Mouse (Mus musculus) G1E-ER4 (cell line): ENCODE results near the gene Tmprss15. TPM values are rescaled to one million over a fixed set of nuclear protein-coding genes. Genes with fewer than 3 reads are reported as not detected.

ENCODE experiments used
- GATA1 ChIP-seq: IDR thresholded peaks from one replicate; pipeline ENCODE4 v1.8.0; 2012; ENCODE audit warnings: low read length, inconsistent platforms
- polyA plus RNA-seq: library from polyadenylated mRNA; stranded (reverse); fragments of >175 nt; gene quantifications from 2 replicates; pipeline ENCODE4 v1.2.3, GENCODE M21; 2012

The Tmprss15 gene
- not detected in 2 replicates for polyA plus RNA-seq

GRCm38 (mm10) chr16:79090997-79091396, at the start of gene Tmprss15:
Tmprss15 (minus strand) TSS chr16:79091097.
- no peak for TF ChIP-seq GATA1

- no peak for TF ChIP-seq GATA1
Measured at GRCm38 (mm10) chr16:79114879-79115278, 24.0 kb upstream of the Tmprss15 start.

- no peak for TF ChIP-seq GATA1
Measured at GRCm38 (mm10) chr16:79109516-79109915, 18.6 kb upstream of the Tmprss15 start.

- TF ChIP-seq GATA1, result no peak
Measured at GRCm38 (mm10) chr16:79108969-79109368, 18.1 kb upstream of the Tmprss15 start.

- no peak for TF ChIP-seq GATA1
Measured at GRCm38 (mm10) chr16:79100325-79100724, 9.4 kb upstream of the Tmprss15 start.

GRCm38 (mm10) chr16:79098321-79098720, 7.4 kb upstream of the Tmprss15 start:
- TF ChIP-seq GATA1, result no peak

- no peak for TF ChIP-seq GATA1
Measured at GRCm38 (mm10) chr16:79086550-79086949, 4.3 kb downstream of the Tmprss15 start.

- TF ChIP-seq GATA1, result no peak
Measured at GRCm38 (mm10) chr16:79063848-79064247, 27.0 kb downstream of the Tmprss15 start.

- TF ChIP-seq GATA1, result no peak
Measured at GRCm38 (mm10) chr16:79058775-79059558, 31.9 kb downstream of the Tmprss15 start.

GRCm38 (mm10) chr16:79032593-79032992, 58.3 kb downstream of the Tmprss15 start:
- TF ChIP-seq GATA1, result no peak

GRCm38 (mm10) chr16:79002812-79003211, 88.1 kb downstream of the Tmprss15 start:
- TF ChIP-seq GATA1, result no peak

- TF ChIP-seq GATA1, result no peak
Measured at GRCm38 (mm10) chr16:79001679-79002078, 89.2 kb downstream of the Tmprss15 start.

GRCm38 (mm10) chr16:78976384-78976783, 114.5 kb downstream of the Tmprss15 start:
- TF ChIP-seq GATA1, result no peak

GRCm38 (mm10) chr16:78974099-78974498, 116.8 kb downstream of the Tmprss15 start:
- no peak for TF ChIP-seq GATA1

- TF ChIP-seq GATA1, result no peak
Measured at GRCm38 (mm10) chr16:78969091-78969731, 121.7 kb downstream of the Tmprss15 start.

GRCm38 (mm10) chr16:78957434-78957833, 133.5 kb downstream of the Tmprss15 start:
- TF ChIP-seq GATA1, result no peak

- TF ChIP-seq GATA1, result no peak
Measured at GRCm38 (mm10) chr16:78950359-78950758, 140.5 kb downstream of the Tmprss15 start.
